8 mouse cellular contexts compared by ENCODE assay signal in the genomic region with DNA sequence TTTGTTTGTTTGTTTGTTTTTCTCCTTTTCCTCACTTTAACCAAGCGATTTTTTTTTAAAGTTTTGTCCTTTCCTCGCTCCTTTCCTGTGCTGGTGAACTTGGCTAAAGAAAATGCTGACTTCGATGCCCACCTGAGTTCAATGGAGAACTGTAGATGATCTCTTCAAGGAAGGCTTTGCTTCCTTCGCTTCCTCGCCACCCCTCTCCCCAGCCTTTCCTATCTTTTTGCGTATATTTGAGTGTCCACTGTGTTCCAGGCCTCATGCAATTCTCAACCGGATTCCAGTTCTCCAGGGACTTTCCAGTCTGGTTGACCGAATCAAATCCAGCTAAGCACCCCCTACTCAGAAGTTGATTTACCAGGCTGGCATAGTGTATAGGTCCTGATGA. TPM values are rescaled to one million over a fixed set of nuclear protein-coding genes. Genes with fewer than 3 reads are reported as not detected.
DNase-seq lines count a peak whose midpoint lies in the region; ATAC-seq lines count a peak whose summit lies in the region.

No protein-coding gene starts in this region.

- peak; percentile 12 to 31 for DNase-seq in cerebellum, adult 18-20 months
- DNase-seq in cerebellum, adult 9-10 months: no peak
- peak; percentile 6 to 9 for DNase-seq in thymus, postnatal 10 days (ENCODE audit: low spot score in 2 of 2)
- DNase-seq in thymus, postnatal 25 days: no peak
- no peak for DNase-seq in limb, embryonic 11.5 days (ENCODE audit: low spot score)
- no peak for DNase-seq in left cerebral cortex, postnatal 4 days

- 51% methylated on average over 8 of the region's 8 CpGs for WGBS in limb, embryonic 11.5 days
- 58% methylated on average over 8 of the region's 8 CpGs for WGBS in stomach, embryonic 15.5 days

- peaks cover 7% of the 10 kb centered on the region; the same call in 1 of the 2 replicates for H3K4me1 ChIP-seq in limb, embryonic 11.5 days (ENCODE audit: control insufficient read depth, insufficient read depth, low read length)
- peaks cover 5% of the 10 kb centered on the region; the same call in 1 of the 2 replicates for H3K4me1 ChIP-seq in stomach, embryonic 15.5 days

- intact Hi-C loops in left cerebral cortex, postnatal 4 days (cut with DNase I): no loop called here

- no peaks in the 10 kb centered on the region for H3K27me3 ChIP-seq in limb, embryonic 11.5 days (ENCODE audit: control insufficient read depth, insufficient read depth, low read length)
- no peaks in the 10 kb centered on the region for H3K27me3 ChIP-seq in stomach, embryonic 15.5 days (replicated peaks)

- ATAC-seq in limb, embryonic 11.5 days (ENCODE audit: insufficient number of reproducible peaks, low FRiP score, low TSS enrichment, low read depth): peak; percentile 5; the same call in 1 of the 2 replicates
- ATAC-seq in stomach, embryonic 15.5 days (ENCODE audit: insufficient read depth, low FRiP score, low read depth): no peak
- ATAC-seq in activated CD4-positive, CD25-positive, alpha-beta regulatory T cell, adult 4 months: no peak

- no peak overlapping the region for H3K4me2 ChIP-seq in limb, embryonic 11.5 days (ENCODE audit: low read depth, severe bottlenecking)
- peak overlapping the region; percentile 43 for H3K4me2 ChIP-seq in stomach, embryonic 15.5 days

- H3K27ac ChIP-seq in limb, embryonic 11.5 days (replicated peaks; ENCODE audit: low read depth, low read length): no peak overlapping the region
- H3K27ac ChIP-seq in stomach, embryonic 15.5 days: no peak overlapping the region

- no peak overlapping the region for H3K9ac ChIP-seq in limb, embryonic 11.5 days (ENCODE audit: low read length)
- no peak overlapping the region for H3K9ac ChIP-seq in stomach, embryonic 15.5 days

- H3K9me3 ChIP-seq in limb, embryonic 11.5 days (ENCODE audit: control insufficient read depth, low read length): no peaks in the 10 kb centered on the region
- no peaks in the 10 kb centered on the region for H3K9me3 ChIP-seq in stomach, embryonic 15.5 days

- 0 out of 2 replicates have a peak overlapping the region, but pooled peaks have one; percentile 86 for H3K4me3 ChIP-seq in limb, embryonic 11.5 days (ENCODE audit: low read depth, low read length)
- peak overlapping the region; percentile 89 for H3K4me3 ChIP-seq in stomach, embryonic 15.5 days (replicated peaks)

- H3K36me3 ChIP-seq in limb, embryonic 11.5 days (ENCODE audit: control insufficient read depth, insufficient read depth, low read length): no peaks in the 10 kb centered on the region
- no peaks in the 10 kb centered on the region for H3K36me3 ChIP-seq in stomach, embryonic 15.5 days

RNA-seq across cellular contexts. Expression of a gene that starts 0.3 kb away (rescaled TPM):
- 64.6 and 73.0 TPM in 2 replicates for polyA plus RNA-seq in limb, embryonic 11.5 days (2014; fragmentation: Nextera tagmentation; extraction: Ambion mirVana)
- polyA plus RNA-seq in stomach, embryonic 15.5 days (2015; fragmentation: Nextera tagmentation; extraction: Ambion mirVana): 40.9 and 47.2 TPM in 2 replicates
- 10 to 100 TPM; 64.6 to 69.0 TPM for polyA plus RNA-seq in activated CD4-positive, CD25-positive, alpha-beta regulatory T cell, adult 4 months (2017; shearing (Covaris generic))
- 10 to 100 TPM; 34.8 to 36.3 TPM for total RNA-seq in left cerebral cortex, postnatal 4 days (2021)

Comparison
In these comparisons a context has a peak if more than half of its experiments do, and no peak if none do; other contexts are left out.
1. DNase-seq: peak in cerebellum, adult 18-20 months (2 of 2) and thymus, postnatal 10 days (2 of 2); none in cerebellum, adult 9-10 months (single experiment), thymus, postnatal 25 days (single experiment), limb, embryonic 11.5 days (single experiment) and left cerebral cortex, postnatal 4 days (single experiment).